Mouse (Mus musculus) midbrain, embryonic 10.5 days (tissue): ENCODE measurements at regions not wholly inside any gene's neighbourhood (a gene's known extent, or its start where the extent isn't known, plus 50 kb on each side); places are given as distances from the start of the nearest gene placed in this dataset.

ENCODE experiments used
- DNase-seq: peaks from one replicate; pipeline ENCODE4 v3.0.0-alpha.2; 2017; ENCODE audit warnings: low spot score
- H3K27ac ChIP-seq: fragments of 300-500 bp; sonication (generic); replicated peaks from 2 replicates; pipeline ENCODE4 v1.5.1; 2016; ENCODE audit warnings: mild to moderate bottlenecking
- H3K27me3 ChIP-seq: fragments of 300-500 bp; sonication (generic); 2 replicates; pipeline ENCODE4 v1.6.1; 2016; ENCODE audit warnings: low read depth, mild to moderate bottlenecking; ENCODE audit not compliant: poor library complexity, severe bottlenecking
- H3K36me3 ChIP-seq: fragments of 300-500 bp; sonication (generic); 2 replicates; pipeline ENCODE4 v1.6.1; 2016; ENCODE audit warnings: mild to moderate bottlenecking, moderate library complexity
- H3K4me1 ChIP-seq: fragments of 300-500 bp; sonication (generic); 2 replicates; pipeline ENCODE4 v1.6.1; 2016
- H3K4me3 ChIP-seq: fragments of 300-500 bp; sonication (generic); 2 replicates; pipeline ENCODE4 v1.5.1; 2016; ENCODE audit warnings: mild to moderate bottlenecking, moderate library complexity
- H3K9me3 ChIP-seq: fragments of 300-500 bp; sonication (generic); replicated peaks from 2 replicates; pipeline ENCODE4 v1.6.1; 2016; ENCODE audit warnings: mild to moderate bottlenecking
- whole genome bisulfite sequencing: fragments of 180-500 bp; shearing (Covaris S2); methylation state at CpG from one replicate; pipeline ENCODE4 v1.1.7; 2016; 5-methylcytosine and 5-hydroxymethylcytosine counted together

DNA sequence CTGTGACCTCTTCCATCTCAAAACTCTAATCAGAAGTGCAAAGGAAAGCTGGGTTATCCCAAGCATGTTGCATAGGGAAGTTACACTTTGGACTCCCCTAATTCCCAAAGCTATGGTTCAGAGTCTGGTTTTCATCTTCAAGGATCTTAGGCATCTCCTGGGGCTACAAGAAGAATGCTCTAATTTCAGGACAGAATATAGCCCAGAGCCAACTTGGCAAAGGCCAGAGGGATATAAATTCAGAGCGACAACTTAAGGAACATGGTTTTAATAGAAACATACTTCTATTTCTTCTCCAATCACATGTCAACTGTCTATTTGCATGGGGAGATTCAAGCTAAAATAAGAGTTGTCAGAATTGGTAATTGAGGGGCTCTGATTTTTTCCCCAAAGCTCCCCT is 441.4 kb upstream of the Klf4 start:
- H3K9me3 ChIP-seq, result no peaks in the 10 kb centered on the region
- no peak overlapping the region for H3K27ac ChIP-seq
- 93% methylated on average over 1 of the region's 1 CpGs for WGBS
- H3K36me3 ChIP-seq, result no peaks in the 10 kb centered on the region
- DNase-seq, result no peak
- H3K27me3 ChIP-seq, result no peaks in the 10 kb centered on the region
- no peaks in the 10 kb centered on the region for H3K4me1 ChIP-seq
- no peak overlapping the region for H3K4me3 ChIP-seq

DNA sequence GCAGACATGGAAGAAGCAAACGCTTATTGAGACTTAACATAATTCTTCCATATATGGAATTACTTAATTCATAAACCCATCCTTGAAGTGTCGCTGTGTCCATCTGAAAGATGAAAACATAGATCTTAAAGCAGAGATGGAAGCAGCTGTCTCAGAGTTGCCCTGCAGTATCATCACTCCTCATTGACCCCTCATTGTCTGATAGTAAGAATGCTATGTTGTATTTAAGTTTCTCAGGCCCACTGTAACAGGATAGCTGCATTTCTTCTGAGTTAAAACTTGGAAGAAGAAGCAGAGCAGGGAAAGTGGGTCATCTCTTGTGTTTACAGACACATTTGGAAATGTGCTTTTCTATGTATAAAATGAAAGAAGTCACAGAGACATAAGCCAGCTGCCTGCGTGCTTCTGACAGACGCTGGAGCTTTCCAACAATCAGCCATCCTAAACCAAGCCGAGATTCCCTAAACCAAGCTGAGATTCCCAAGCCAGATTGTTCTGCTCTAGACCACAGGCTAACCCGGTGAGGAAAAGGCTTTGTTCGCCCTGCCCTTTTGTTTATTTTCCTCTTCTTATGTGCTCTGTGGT is 440.1 kb upstream of the Klf4 start:
- no peak overlapping the region for H3K27ac ChIP-seq
- WGBS, result 86% methylated on average over 7 of the region's 7 CpGs
- no peaks in the 10 kb centered on the region for H3K27me3 ChIP-seq
- H3K4me3 ChIP-seq, result no peak overlapping the region
- H3K9me3 ChIP-seq, result no peaks in the 10 kb centered on the region
- no peaks in the 10 kb centered on the region for H3K36me3 ChIP-seq
- DNase-seq, result no peak
- H3K4me1 ChIP-seq, result no peaks in the 10 kb centered on the region

- H3K36me3 ChIP-seq, result no peaks in the 10 kb centered on the region
- no peaks in the 10 kb centered on the region for H3K4me1 ChIP-seq
- no peak overlapping the region for H3K27ac ChIP-seq
- no peaks in the 10 kb centered on the region for H3K27me3 ChIP-seq
- no peak for DNase-seq
- H3K9me3 ChIP-seq, result no peaks in the 10 kb centered on the region
- WGBS, result 81% methylated on average over 1 of the region's 1 CpGs
- no peak overlapping the region for H3K4me3 ChIP-seq
These were observed 427.8 kb upstream of the Klf4 start for GRCm38 (mm10) chr4:55960063-55960462.

GRCm38 (mm10) chr4:55953701-55954100 is 421.4 kb upstream of the Klf4 start:
- no peaks in the 10 kb centered on the region for H3K9me3 ChIP-seq
- H3K27me3 ChIP-seq, result no peaks in the 10 kb centered on the region
- no peaks in the 10 kb centered on the region for H3K4me1 ChIP-seq
- no peak for DNase-seq
- no peaks in the 10 kb centered on the region for H3K36me3 ChIP-seq
- H3K27ac ChIP-seq, result no peak overlapping the region
- H3K4me3 ChIP-seq, result no peak overlapping the region
- WGBS, result 96% methylated on average over 1 of the region's 1 CpGs

- 85% methylated on average over 3 of the region's 3 CpGs for WGBS
- Histone ChIP-seq H3K4me3 (no peak overlapping the region), H3K27me3 (no peaks in the 10 kb centered on the region), H3K4me1 (no peaks in the 10 kb centered on the region), H3K9me3 (no peaks in the 10 kb centered on the region), H3K36me3 (no peaks in the 10 kb centered on the region), H3K27ac (no peak overlapping the region)
- no peak for DNase-seq
These were observed 420.0 kb upstream of the Klf4 start for GRCm38 (mm10) chr4:55952220-55952619.

DNA sequence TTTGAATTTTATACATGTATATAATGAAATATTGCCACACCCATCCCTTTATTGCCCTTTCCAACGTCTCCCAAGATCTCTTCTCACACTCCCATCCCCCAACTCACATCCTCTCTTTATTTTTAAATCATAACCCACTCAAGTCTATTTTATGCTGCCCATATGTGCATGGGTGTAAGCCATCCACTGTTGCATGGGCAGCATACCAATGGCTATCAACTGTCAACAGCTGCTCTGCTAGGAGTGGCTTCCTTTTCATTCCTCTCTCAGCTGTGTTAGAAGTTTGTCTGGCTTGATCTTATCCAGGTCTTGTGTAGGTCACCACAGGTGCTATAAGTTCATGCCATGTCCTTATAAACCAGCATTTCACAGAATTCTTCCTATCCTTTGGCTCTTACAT is 409.2 kb upstream of the Klf4 start:
- Histone ChIP-seq H3K27me3 (no peaks in the 10 kb centered on the region), H3K27ac (no peak overlapping the region), H3K4me1 (peaks cover 5% of the 10 kb centered on the region; the same call in 1 of the 2 replicates), H3K4me3 (no peak overlapping the region), H3K9me3 (no peaks in the 10 kb centered on the region), H3K36me3 (no peaks in the 10 kb centered on the region)
- 63% methylated on average over 1 of the region's 1 CpGs for WGBS
- no peak for DNase-seq

GRCm38 (mm10) chr4:55938383-55938782 is 406.1 kb upstream of the Klf4 start:
- H3K4me3 ChIP-seq, result no peak overlapping the region
- H3K36me3 ChIP-seq, result no peaks in the 10 kb centered on the region
- no peaks in the 10 kb centered on the region for H3K27me3 ChIP-seq
- peaks cover 5% of the 10 kb centered on the region; the same call in 1 of the 2 replicates for H3K4me1 ChIP-seq
- peak; percentile 16 for DNase-seq
- H3K9me3 ChIP-seq, result no peaks in the 10 kb centered on the region
- no peak overlapping the region for H3K27ac ChIP-seq
- 69% methylated on average over 4 of the region's 4 CpGs for WGBS

GRCm38 (mm10) chr4:55937833-55938232 is 405.6 kb upstream of the Klf4 start:
- DNase-seq, result no peak
- Histone ChIP-seq H3K27me3 (no peaks in the 10 kb centered on the region), H3K4me1 (peaks cover 5% of the 10 kb centered on the region; the same call in 1 of the 2 replicates), H3K4me3 (no peak overlapping the region), H3K36me3 (no peaks in the 10 kb centered on the region), H3K27ac (no peak overlapping the region), H3K9me3 (no peaks in the 10 kb centered on the region)
- WGBS, result 97% methylated on average over 1 of the region's 1 CpGs

- Histone ChIP-seq H3K27ac (peak overlapping the region; percentile 38), H3K4me3 (peak overlapping the region; percentile 20; the same call in 1 of the 2 replicates), H3K36me3 (no peaks in the 10 kb centered on the region), H3K9me3 (no peaks in the 10 kb centered on the region), H3K27me3 (no peaks in the 10 kb centered on the region), H3K4me1 (peaks cover 12% of the 10 kb centered on the region)
- DNase-seq, result peak; percentile 12
- 60% methylated on average over 11 of the region's 11 CpGs for WGBS
These were observed 397.0 kb upstream of the Klf4 start for GRCm38 (mm10) chr4:55929141-55929782.

DNA sequence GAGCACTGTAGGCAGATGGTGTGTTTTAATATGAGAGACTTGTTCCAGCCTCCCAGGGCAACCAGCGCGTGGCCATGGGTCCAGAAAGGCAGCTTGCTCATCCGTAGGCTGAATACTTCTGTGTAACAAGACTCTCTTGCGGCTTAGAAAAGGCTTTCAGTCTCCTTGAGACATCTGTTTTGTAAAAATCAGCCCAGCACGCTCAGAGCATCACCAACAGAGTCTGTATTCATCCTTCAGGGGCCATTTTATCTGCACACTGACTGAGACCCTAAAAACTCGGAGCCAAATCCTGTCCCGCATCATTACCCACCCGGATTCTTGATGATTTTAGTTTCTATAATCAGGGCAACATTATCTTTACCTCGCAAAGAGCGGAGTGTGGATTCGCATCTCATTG is 396.4 kb upstream of the Klf4 start:
- Histone ChIP-seq H3K9me3 (no peaks in the 10 kb centered on the region), H3K27me3 (no peaks in the 10 kb centered on the region), H3K27ac (peak overlapping the region; percentile 38), H3K4me1 (peaks cover 12% of the 10 kb centered on the region), H3K4me3 (no peak overlapping the region; the same call in 1 of the 2 replicates), H3K36me3 (no peaks in the 10 kb centered on the region)
- DNase-seq, result no peak
- 70% methylated on average over 11 of the region's 11 CpGs for WGBS

GRCm38 (mm10) chr4:55928196-55928595 is 395.9 kb upstream of the Klf4 start:
- H3K36me3 ChIP-seq, result no peaks in the 10 kb centered on the region
- no peak for DNase-seq
- no peak overlapping the region for H3K27ac ChIP-seq
- no peaks in the 10 kb centered on the region for H3K9me3 ChIP-seq
- H3K27me3 ChIP-seq, result no peaks in the 10 kb centered on the region
- no peak overlapping the region for H3K4me3 ChIP-seq
- peaks cover 12% of the 10 kb centered on the region for H3K4me1 ChIP-seq
- 72% methylated on average over 6 of the region's 6 CpGs for WGBS

GRCm38 (mm10) chr4:55927391-55927790 is 395.1 kb upstream of the Klf4 start:
- no peaks in the 10 kb centered on the region for H3K27me3 ChIP-seq
- no peak overlapping the region for H3K4me3 ChIP-seq
- H3K9me3 ChIP-seq, result no peaks in the 10 kb centered on the region
- peaks cover 12% of the 10 kb centered on the region for H3K4me1 ChIP-seq
- DNase-seq, result no peak
- no peak overlapping the region for H3K27ac ChIP-seq
- WGBS, result 87% methylated on average over 4 of the region's 4 CpGs
- no peaks in the 10 kb centered on the region for H3K36me3 ChIP-seq

DNA sequence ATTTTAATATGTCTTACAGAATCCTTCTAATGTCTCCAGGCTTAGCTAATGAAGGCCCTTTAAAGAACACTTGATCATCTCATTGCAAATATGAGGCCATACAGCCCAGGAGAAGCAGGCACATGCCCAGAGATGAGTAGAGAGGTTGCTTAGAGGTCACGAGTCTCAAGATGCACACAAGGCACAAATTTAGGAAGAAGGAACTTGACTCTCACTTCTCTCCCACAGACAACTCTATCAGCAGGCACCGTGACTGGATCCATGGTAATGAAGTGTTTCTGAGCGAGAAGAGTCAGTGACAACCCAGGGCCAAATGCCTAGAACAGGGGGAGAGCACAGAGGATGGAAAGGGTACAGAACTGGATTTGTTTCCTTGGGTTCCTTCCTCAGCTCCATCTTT is 392.7 kb upstream of the Klf4 start:
- Histone ChIP-seq H3K27me3 (no peaks in the 10 kb centered on the region), H3K9me3 (no peaks in the 10 kb centered on the region), H3K36me3 (no peaks in the 10 kb centered on the region), H3K27ac (no peak overlapping the region), H3K4me3 (no peak overlapping the region), H3K4me1 (peaks cover 12% of the 10 kb centered on the region)
- DNase-seq, result no peak
- 83% methylated on average over 3 of the region's 3 CpGs for WGBS
